Mouse (Mus musculus) natural killer cell, adult 2 months (primary cell): ENCODE results near the gene Nans.
A peak's percentile ranks its signal among the peaks of the same experiment; 100 is the strongest.

ENCODE experiments used
- DNase-seq, 2 experiments: peaks; one replicate each; pipeline ENCODE4 v3.0.0; 2022; ENCODE audit warnings: low spot score in 2 of 2

The Nans gene

GRCm38 (mm10) chr4:46532926-46533325, 43.9 kb downstream of the Nans start:
- DNase-seq, result no peak

- no peak for DNase-seq
These were observed 45.1 kb downstream of the Nans start for GRCm38 (mm10) chr4:46533934-46534720.

GRCm38 (mm10) chr4:46535094-46535830, 46.2 kb downstream of the Nans start:
- DNase-seq, result peak in 1 of 2 experiments; percentile 38

- peak; percentile 60 to 66 for DNase-seq
These were observed 46.9 kb downstream of the Nans start, which contains the start of gene Trim14 for GRCm38 (mm10) chr4:46535840-46536361. Gene Trim14, minus strand, starts transcription at chr4:46536141.

- DNase-seq, result no peak
These were observed 50.1 kb downstream of the Nans start for GRCm38 (mm10) chr4:46539167-46539566.

GRCm38 (mm10) chr4:46541707-46542106, 52.7 kb downstream of the Nans start:
- DNase-seq, result no peak

GRCm38 (mm10) chr4:46543366-46544050, 54.5 kb downstream of the Nans start:
- DNase-seq, result no peak

GRCm38 (mm10) chr4:46544313-46544712, 55.3 kb downstream of the Nans start:
- peak; percentile 57 to 71 for DNase-seq

- DNase-seq, result no peak
These were observed 56.5 kb downstream of the Nans start for GRCm38 (mm10) chr4:46545498-46545897.

GRCm38 (mm10) chr4:46546709-46547108, 57.7 kb downstream of the Nans start:
- no peak for DNase-seq

- no peak for DNase-seq
These were observed 60.9 kb downstream of the Nans start for GRCm38 (mm10) chr4:46549979-46550378.

- no peak for DNase-seq
These were observed 61.4 kb downstream of the Nans start for GRCm38 (mm10) chr4:46550406-46550805.
